Mouse (Mus musculus) hindbrain, postnatal 0 days (tissue): ENCODE data around the gene Pdzd3. TPM values are rescaled to one million over a fixed set of nuclear protein-coding genes. Genes with fewer than 3 reads are reported as not detected.
A peak's percentile ranks its signal among the peaks of the same experiment; 100 is the strongest.
"Not testable (repeated sequence)": the region's sequence is repeated elsewhere in the genome, so short reads cannot be mapped to it uniquely, and the experiment has no call there.

Experiments
- ATAC-seq: fragments of 200-750 bp; cut with Nextera tagmentation; 2 replicates; pipeline ENCODE4 v1.8.0; 2017; ENCODE audit warnings: mild to moderate bottlenecking, moderate TSS enrichment, moderate library complexity
- DNase-seq: peaks from one replicate; pipeline ENCODE4 v3.0.0-alpha.2; 2015; ENCODE audit warnings: low spot score
- H3K27ac ChIP-seq: fragments of 300-500 bp; sonication (generic); 2 replicates; pipeline ENCODE4 v1.5.1; 2014; ENCODE audit warnings: mild to moderate bottlenecking
- H3K27me3 ChIP-seq: fragments of 300-500 bp; sonication (generic); 2 replicates; pipeline ENCODE4 v1.6.1; 2014; ENCODE audit warnings: low read length, mixed read lengths; ENCODE audit not compliant: insufficient read depth
- H3K36me3 ChIP-seq: fragments of 300-500 bp; sonication (generic); 2 replicates; pipeline ENCODE4 v1.6.1; 2014; ENCODE audit warnings: low read length, mixed read lengths; ENCODE audit not compliant: insufficient read depth
- H3K4me1 ChIP-seq: fragments of 300-500 bp; sonication (generic); 2 replicates; pipeline ENCODE4 v1.6.1; 2014; ENCODE audit warnings: antibody characterized with exemption, low read length, mixed read lengths; ENCODE audit not compliant: insufficient read depth
- H3K4me2 ChIP-seq: fragments of 300-500 bp; sonication (generic); 2 replicates; pipeline ENCODE4 v1.6.1; 2014; ENCODE audit warnings: low read depth, mild to moderate bottlenecking, low read length, moderate library complexity, mixed read lengths
- H3K4me3 ChIP-seq: fragments of 300-500 bp; sonication (generic); 2 replicates; pipeline ENCODE4 v1.5.1; 2014; ENCODE audit warnings: low read length
- H3K9ac ChIP-seq: fragments of 300-500 bp; sonication (generic); replicated peaks from 2 replicates; pipeline ENCODE4 v1.6.1; 2014; ENCODE audit warnings: mild to moderate bottlenecking, low read length, moderate library complexity, mixed read lengths
- H3K9me3 ChIP-seq: fragments of 300-500 bp; sonication (generic); 2 replicates; pipeline ENCODE4 v1.6.1; 2016; ENCODE audit warnings: low read length, mixed read lengths
- CTCF ChIP-seq: IDR thresholded peaks from 2 replicates; pipeline ENCODE4 v1.5.1; 2016; ENCODE audit warnings: antibody characterized with exemption, control low read depth, low read depth
- WGBS: fragments of 180-500 bp; shearing (Covaris S2); extraction: QIAGEN DNeasy Blood & Tissue Kit; methylation state at CpG from one replicate; pipeline ENCODE4 v1.1.7; 2014; 5-methylcytosine and 5-hydroxymethylcytosine counted together
- polyA plus RNA-seq: library from polyadenylated mRNA; unstranded; fragments of >200 nt; fragmentation: Nextera tagmentation; extraction: Ambion mirVana; gene quantifications from 2 replicates; pipeline ENCODE4 v1.2.1, GENCODE M21; 2015
- total RNA-seq: library from RNA; depleted of rRNA; stranded (reverse); fragments of >200 nt; gene quantifications from 2 replicates; pipeline ENCODE4 v1.2.3, GENCODE M21; 2014; rRNA removed

Gene Pdzd3
- 0.31 TPM in 1 of 2 replicates, not detected in the other for total RNA-seq
- polyA plus RNA-seq = 0.13 and 0.34 TPM in 2 replicates

DNA sequence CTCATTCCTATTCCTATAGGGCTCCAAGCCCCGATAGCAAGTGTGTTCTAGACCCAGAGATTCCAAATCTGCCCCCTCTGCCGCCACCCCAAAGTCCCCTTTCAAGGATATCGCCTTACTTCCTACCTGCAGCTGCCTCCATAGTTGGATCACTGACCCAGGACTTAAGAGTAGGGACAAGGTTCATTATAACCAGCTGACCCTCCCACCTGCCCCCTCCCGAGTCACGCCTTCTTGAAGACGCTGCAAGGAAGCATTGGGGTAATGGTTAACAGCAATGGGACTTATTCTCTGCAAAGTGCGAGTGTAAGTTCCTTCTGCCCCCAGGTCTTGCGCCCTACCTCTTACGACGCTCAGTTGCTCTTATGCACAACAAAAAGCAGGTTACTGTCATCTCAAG is at the start of gene Pdzd3:
Pdzd3 (minus strand) TSS at position 158 of the 400 bp plus-strand sequence.
- Histone ChIP-seq H3K27ac (no peak within 1 kb of the TSS), H3K4me2 (no peak within 1 kb of the TSS), H3K27me3 (0 out of 2 replicates have a peak, but pooled peaks cover 3% of the 10 kb centered on the region), H3K4me3 (no peak within 1 kb of the TSS), H3K9ac (no peak within 1 kb of the TSS), H3K4me1 (peaks cover 16% of the 10 kb centered on the region), H3K9me3 (no peaks in the 10 kb centered on the region), H3K36me3 (no peaks in the 10 kb centered on the region)
- WGBS = 86% methylated on average over 10 of the region's 10 CpGs
- DNase-seq (no peak), ATAC-seq (no peak)
- no peak for TF ChIP-seq CTCF

DNA sequence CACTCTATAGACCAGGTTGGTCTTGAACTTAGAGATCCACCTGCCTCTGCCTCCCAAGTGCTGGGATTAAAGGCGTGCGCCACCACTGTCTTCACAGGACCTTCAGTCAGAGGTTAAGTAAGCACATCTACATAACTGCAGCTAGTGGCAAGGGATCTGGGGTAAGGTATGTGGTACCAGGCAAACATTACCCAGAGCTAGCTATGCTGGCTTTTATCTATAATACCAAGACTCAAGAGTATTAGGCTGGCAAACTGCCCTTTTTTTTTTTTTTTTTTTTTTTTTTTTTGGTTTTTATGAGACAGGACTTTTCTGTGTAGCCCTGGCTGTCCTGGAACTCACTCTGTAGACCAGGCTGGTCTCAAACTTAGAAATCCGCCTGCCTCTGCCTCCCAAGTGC is 48.7 kb upstream of the Pdzd3 start:
- WGBS = 95% methylated on average over 3 of the region's 3 CpGs
- not testable (repeated sequence) for H3K4me3 ChIP-seq, H3K9me3 ChIP-seq, ATAC-seq, H3K27me3 ChIP-seq, H3K4me1 ChIP-seq, H3K27ac ChIP-seq, H3K9ac ChIP-seq, DNase-seq, H3K4me2 ChIP-seq
- peaks cover 62% of the 10 kb centered on the region for H3K36me3 ChIP-seq

DNA sequence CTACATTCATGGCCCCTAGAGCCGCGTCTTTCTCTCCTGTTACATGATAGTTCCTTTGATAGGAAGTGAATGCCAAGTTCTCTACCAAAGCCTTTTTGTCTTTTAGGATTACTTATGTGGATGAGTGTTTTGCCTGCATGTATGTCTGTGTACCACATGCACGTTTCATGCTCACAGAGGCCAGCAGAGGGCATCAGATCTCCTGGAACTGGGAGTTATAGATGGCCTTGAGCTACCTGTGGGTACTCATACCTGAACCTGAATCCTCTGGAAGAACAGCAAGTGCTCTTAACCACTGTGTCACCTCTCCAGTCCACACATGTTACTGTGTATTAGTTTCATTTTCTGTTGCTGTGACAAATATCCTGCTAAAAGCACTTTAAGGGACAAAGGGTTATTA is 41.2 kb upstream of the Pdzd3 start:
- H3K4me1 ChIP-seq = 0 out of 2 replicates have a peak, but pooled peaks cover 9% of the 10 kb centered on the region
- H3K4me2 ChIP-seq = no peak overlapping the region
- H3K4me3 ChIP-seq = no peak overlapping the region
- H3K27ac ChIP-seq = no peak overlapping the region
- peaks cover 39% of the 10 kb centered on the region for H3K36me3 ChIP-seq
- no peak overlapping the region for H3K9ac ChIP-seq
- ATAC-seq (no peak), DNase-seq (peak; percentile 64)
- 71% methylated on average over 3 of the region's 3 CpGs for WGBS
- no peaks in the 10 kb centered on the region for H3K27me3 ChIP-seq
- TF ChIP-seq CTCF = peak; percentile 75
- no peaks in the 10 kb centered on the region for H3K9me3 ChIP-seq

DNA sequence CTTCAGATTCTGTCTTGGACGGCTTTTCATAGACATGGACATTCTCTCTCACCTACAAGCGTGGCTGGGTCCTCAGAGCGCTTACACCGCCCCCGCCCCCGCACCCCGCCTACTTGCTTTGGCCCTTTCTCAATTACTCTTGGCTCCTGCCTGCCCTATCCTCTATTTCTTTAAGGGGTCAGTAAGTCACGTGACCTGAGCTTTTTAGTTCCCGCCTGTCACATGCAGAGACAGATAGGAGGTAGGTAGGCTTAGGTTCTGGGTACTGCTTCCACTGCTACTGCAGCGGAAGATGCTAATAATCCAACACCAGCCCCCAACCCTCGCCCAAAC is 37.7 kb upstream of the Pdzd3 start:
- H3K4me1 ChIP-seq = peaks cover 18% of the 10 kb centered on the region; the same call in 1 of the 2 replicates
- H3K4me3 ChIP-seq = peak overlapping the region; percentile 89
- peak overlapping the region; percentile 93 for H3K9ac ChIP-seq
- TF ChIP-seq CTCF = no peak
- no peak for ATAC-seq
- no peaks in the 10 kb centered on the region for H3K9me3 ChIP-seq
- WGBS = 3% methylated on average over 11 of the region's 11 CpGs
- peaks cover 12% of the 10 kb centered on the region for H3K36me3 ChIP-seq
- no peaks in the 10 kb centered on the region for H3K27me3 ChIP-seq
- H3K27ac ChIP-seq = peak overlapping the region; percentile 85; the same call in 1 of the 2 replicates
- peak overlapping the region; percentile 91 for H3K4me2 ChIP-seq
- DNase-seq = peak; percentile 38

DNA sequence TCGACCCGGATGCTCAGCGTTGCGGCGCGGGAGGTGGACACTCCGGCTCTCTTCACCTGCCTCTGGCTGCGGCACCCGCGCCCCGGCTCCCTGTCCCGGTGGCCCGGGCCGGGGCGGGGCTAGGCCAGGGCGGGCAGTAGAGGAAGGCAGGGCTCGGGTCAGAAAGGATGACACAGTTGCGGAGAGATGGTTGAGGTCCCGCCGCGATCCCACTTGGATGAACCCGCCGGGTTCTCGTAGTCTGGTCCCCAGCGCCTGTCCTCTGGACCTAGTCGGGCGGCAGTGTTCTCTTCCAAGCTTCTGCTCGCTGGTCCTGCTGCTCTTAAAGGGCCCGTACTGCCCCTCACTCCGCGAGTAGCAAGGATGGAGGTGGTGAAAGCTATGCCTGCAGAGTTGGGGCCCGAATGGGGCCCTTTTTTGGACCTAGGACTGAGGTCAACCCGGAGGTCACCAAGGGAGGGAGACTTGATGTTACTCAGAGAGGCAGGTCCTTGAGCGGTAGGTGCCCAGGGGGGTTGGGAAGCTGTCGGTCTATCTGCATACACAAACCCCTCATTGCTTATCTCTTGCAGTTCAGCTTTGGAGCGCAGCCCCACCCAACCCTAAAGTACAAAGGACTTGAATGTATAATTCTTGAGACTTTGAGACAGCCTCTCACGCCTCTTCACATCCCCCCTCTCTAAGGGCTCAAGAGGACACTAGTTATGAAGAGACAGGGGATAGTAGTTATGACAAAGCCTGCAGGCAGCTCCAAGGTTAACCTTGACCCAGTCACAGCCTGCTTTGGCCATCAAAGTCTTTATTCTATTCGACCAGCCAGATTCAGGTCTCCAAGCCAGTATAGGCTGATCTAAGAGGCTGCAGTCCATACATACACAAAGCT is 37.0 kb upstream of the Pdzd3 start, which contains the start of gene Abcg4:
Abcg4 (minus strand) TSS at position 540 of the 883 bp plus-strand sequence.
- under 1% methylated on average over 38 of the region's 38 CpGs for WGBS
- ATAC-seq = peak; percentile 73
- peaks cover 6% of the 10 kb centered on the region; the same call in 1 of the 2 replicates for H3K36me3 ChIP-seq

DNA sequence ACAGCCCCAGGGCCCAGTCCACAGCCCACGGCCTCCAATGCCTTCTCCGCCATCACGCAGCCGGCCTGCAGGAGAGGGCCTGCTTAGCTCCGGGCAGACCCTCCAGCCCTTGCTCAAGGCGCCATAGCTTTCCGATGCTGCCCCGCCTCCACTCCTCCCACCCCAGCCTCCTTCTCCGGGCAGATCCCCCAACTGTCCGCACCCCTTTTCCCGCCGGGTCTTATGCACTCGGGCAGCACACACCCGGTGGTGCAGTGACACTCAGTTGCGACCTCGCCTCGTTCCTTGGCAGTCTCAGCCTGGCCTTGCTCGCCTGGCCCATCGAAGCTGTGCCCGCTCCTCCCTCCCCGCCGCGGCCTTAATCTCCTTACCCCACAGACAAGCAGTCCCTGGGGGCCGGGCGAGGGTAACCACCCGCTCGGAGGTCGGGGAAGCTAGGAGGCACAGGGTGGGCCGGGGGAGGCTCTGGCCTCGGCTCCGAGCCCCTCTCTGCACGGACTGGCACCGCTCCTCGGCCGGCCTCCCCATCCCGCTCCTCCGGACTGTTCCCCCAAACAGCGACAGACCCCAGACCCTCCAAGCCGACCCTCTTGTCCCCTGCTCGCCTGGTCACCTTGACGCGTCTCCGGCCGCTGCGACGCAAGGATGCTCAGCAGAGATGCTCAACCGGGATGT is 36.3 kb upstream of the Pdzd3 start:
- H3K27ac ChIP-seq = peak overlapping the region; percentile 85
- no peaks in the 10 kb centered on the region for H3K9me3 ChIP-seq
- TF ChIP-seq CTCF = no peak
- under 1% methylated on average over 46 of the region's 47 CpGs for WGBS
- DNase-seq = peak; percentile 65
- ATAC-seq = peak; percentile 66
- H3K36me3 ChIP-seq = no peaks in the 10 kb centered on the region; the same call in 1 of the 2 replicates
- H3K27me3 ChIP-seq = no peaks in the 10 kb centered on the region
- peak overlapping the region; percentile 89 for H3K4me3 ChIP-seq
- H3K9ac ChIP-seq = peak overlapping the region; percentile 93
- peaks cover 18% of the 10 kb centered on the region; the same call in 1 of the 2 replicates for H3K4me1 ChIP-seq
- peak overlapping the region; percentile 91 for H3K4me2 ChIP-seq

More for the DNA sequence above, 37.0 kb upstream of the Pdzd3 start, which contains the start of gene Abcg4:
- peak within 1 kb of the TSS; percentile 93 for H3K9ac ChIP-seq
- no peaks in the 10 kb centered on the region for H3K27me3 ChIP-seq
- peak within 1 kb of the TSS; percentile 89 for H3K4me3 ChIP-seq
- DNase-seq = peak; percentile 70
- no peaks in the 10 kb centered on the region for H3K9me3 ChIP-seq
- no peak for TF ChIP-seq CTCF
- peak within 1 kb of the TSS; percentile 85 for H3K27ac ChIP-seq
- peak within 1 kb of the TSS; percentile 91 for H3K4me2 ChIP-seq
- H3K4me1 ChIP-seq = peaks cover 18% of the 10 kb centered on the region; the same call in 1 of the 2 replicates
